Mouse (Mus musculus) layer of hippocampus, adult 9-10 months (tissue): ENCODE measurements around the gene Cdc42.

ENCODE experiments used
- DNase-seq: peaks from one replicate; pipeline ENCODE4 v3.0.0; 2022; ENCODE audit warnings: low spot score

Cdc42 gene

DNA sequence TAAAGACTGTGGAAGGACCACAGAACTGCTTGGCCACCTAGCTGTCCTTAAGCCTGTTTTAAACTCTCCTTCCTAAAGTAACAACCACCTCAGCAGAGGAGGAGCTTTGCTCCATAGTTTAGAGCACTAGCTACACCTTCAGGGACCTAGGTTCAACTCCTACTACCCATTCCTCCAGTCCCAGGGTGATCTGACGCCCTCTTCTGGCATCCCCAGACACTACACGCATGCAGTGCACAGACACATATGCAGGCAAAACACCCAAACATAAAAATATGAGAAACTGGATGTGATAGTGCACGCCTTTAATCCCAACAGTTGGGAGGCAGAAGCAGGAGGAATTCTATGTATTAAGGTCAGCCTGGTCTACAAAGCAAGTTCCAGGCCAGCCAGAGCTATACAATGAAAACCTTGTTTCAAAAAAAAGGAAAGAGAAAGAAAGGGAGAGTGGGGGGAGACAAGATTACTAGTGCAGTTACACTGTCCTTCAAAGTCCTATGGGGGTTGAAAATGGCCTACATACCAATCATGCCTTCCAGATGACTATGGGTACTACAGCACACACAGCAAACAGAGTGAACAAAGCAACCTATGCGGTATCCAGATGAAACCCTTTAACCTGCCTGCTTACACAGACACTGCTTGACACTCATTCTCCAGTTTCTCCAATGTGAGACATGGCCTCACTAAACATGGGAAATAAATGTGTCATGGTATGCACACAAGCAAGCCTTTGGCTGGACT is 41.3 kb downstream of the Cdc42 start:
- DNase-seq: no peak

DNA sequence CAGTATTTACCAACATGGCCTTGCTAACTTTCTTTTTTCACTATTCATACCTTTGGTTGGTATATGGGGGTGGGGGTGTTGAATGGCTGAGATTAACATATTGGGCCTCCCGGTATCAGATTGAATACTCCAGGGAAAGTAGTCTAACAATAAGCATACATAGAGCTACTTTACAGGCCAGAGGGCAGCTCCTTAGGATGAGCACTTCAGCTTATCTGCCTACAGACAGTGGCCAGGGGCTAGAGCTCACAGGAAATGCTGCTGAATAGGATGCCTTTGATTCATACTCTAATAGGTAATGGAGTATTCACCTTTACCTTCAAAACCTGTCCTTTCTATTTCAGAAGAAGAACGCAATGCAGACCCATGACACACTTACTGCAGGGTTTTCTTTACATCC is 42.5 kb downstream of the Cdc42 start:
- no peak for DNase-seq

- no peak for DNase-seq
Observed at GRCm38 (mm10) chr4:137314561-137314960, 43.0 kb downstream of the Cdc42 start.

- no peak for DNase-seq
Observed at GRCm38 (mm10) chr4:137313511-137313910, 44.0 kb downstream of the Cdc42 start.

DNA sequence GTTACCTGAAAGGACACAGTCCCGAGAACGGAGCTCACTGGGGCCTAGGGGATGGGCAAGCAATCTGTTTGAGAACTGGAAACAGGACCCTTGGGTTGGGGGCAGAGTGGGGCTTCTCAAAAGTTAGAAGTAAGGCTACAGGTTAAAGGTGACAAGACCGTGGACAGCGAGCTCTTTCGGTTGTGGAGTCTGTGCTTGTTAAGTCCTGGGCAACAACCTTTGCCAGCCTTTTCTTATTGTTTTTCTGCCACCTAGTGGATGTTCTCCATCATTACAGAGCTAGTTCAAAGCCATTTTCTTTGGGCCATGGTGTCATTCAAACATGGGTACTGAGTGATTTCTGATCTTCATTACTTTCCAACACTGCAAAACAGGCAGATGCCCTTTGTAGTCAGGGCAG is 49.1 kb downstream of the Cdc42 start:
- DNase-seq: no peak

- DNase-seq: no peak
Observed at GRCm38 (mm10) chr4:137306991-137307706, 50.4 kb downstream of the Cdc42 start.

- no peak for DNase-seq
Observed at GRCm38 (mm10) chr4:137306577-137306888, 51.0 kb downstream of the Cdc42 start.

DNA sequence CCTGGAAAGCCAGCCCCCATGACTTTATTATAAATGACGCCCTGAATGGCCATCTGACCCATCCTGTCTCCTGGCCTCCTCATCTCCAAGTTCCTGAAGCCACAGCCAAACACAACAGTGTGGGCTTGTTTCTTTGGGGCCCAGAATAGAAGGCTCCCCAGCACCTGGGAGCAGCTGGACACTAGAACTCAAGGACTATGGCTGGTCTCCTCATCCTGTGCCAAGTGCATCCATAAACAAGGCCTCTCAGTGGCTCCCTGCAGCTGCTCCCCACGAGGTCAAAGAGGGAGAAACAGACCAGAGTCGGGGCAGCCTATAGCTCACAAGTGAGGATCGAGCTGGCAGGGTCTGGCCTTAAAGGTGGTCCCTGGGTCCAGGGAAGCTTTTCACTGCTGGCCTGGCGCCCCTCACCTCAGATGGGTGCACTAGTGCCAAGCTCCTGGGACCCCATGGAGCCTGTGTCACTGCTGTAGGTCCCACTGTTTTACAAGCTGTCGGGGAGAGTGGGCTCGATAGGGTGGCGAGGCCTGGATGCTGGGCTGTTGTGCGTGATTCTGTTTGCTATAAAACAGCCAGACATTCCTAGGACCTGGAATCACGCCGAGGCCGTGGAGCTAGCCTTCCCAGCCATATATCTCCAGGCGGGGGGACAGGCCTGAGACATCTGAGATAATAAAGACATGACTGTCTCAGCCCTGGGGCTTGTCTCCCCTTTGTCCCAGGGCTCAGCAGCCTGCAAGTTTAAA is 51.5 kb downstream of the Cdc42 start:
- no peak for DNase-seq

DNA sequence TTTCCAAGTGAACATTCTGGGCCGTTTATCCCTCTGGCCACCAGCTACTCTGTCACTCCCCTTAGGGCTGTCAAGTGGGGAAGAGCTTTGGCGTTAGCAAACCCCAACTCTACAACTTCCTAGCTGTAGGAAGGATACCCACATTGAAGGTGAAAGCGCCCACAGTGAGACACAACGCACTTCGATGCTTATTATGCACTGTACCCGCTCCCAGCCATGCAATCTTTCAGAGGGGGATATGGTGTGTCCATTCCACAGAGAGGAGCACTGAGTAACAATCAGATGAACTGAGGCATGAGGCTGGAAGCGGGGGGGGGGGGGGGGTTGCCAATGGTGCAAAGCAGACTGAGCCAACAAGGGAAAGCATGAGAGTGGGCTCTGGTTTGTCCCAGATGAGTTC is 52.5 kb downstream of the Cdc42 start:
- no peak for DNase-seq

DNA sequence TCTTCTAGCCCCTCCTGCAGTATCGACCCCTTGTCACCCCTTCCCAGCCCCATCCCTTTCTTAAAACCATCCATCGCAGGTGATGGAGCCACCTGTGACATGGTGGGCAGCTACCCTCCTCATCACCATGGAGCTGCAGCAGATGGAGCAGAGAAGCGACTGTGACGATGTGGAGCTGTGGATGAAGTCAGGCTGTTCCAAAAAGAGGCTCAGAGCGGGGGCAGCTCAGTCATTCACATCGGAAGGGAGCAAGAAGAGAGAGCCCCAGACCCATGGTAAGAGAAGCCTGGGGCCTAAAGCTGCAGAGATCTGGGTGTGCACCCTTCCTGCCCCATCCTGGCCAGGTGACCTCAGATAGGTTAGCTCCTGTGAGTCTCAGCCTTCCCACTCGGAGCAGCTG is 53.4 kb downstream of the Cdc42 start:
- DNase-seq: no peak

- no peak for DNase-seq
Observed at GRCm38 (mm10) chr4:137301635-137302034, 55.9 kb downstream of the Cdc42 start.

GRCm38 (mm10) chr4:137300227-137300626 is 57.3 kb downstream of the Cdc42 start:
- no peak for DNase-seq

- DNase-seq: no peak
Observed at GRCm38 (mm10) chr4:137298406-137298805, 59.1 kb downstream of the Cdc42 start.

- no peak for DNase-seq
Observed at GRCm38 (mm10) chr4:137297611-137298010, 59.9 kb downstream of the Cdc42 start.

DNA sequence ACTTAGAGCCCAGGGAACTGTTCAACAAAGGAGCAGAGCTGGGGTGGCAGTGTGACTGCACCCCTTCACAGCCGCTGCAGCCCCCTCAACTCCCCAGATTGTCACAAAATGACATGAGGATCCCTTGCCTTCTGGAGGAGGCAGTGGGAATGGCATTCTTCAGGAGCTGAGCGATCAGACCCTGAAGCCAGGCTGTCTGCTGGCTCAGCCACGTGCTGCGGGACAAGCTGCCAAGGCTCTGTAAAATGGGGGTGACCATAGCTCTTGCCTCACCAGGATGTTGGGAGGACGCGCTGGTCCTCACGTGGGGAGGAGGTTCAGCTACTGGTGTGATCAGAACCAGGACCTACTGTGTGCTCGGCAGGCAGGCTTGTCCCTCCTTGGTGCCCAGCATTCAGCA is 62.6 kb downstream of the Cdc42 start:
- no peak for DNase-seq

GRCm38 (mm10) chr4:137294474-137294873 is 63.0 kb downstream of the Cdc42 start:
- no peak for DNase-seq

DNA sequence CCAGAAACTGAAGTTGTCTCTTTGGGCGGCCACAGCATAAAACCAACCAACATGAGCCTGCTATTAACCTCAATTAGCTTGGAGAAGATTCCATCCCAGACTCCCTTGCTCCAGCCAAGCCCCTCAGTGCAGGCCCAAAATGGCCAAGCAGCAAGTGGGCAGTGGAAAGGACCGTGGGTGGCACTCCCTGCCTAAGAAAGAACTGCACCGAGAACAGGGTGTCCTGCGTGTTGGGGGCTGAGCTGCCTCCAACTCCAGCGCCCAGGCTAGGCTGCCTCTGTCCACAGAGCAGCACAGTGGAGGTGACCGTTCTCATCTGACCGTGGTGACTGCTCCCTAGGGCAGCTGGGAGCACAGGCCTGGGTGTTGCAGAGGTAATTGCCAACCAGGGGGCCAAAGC is 63.5 kb downstream of the Cdc42 start:
- DNase-seq: no peak

DNA sequence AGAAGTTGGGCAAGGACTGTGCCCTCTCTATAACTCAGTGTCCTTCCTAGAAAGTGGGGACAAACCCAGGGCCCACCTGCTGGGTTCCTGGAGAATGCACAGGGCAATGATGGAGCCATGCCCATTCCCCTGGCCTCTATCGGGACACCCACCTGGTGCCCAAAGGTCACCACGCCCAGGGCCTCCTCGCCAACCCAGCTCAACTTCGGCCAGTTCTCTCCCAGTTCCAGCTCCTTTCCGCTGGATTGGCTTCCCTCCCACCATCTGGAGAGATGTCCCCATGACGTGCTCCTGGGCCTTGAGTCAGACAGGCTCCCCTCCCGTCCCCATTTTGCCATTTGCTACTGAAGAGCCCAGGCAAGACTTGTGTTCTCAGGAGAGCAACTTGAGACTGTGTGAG is 64.9 kb downstream of the Cdc42 start:
- DNase-seq: no peak

GRCm38 (mm10) chr4:137290250-137290649 is 67.3 kb downstream of the Cdc42 start:
- no peak for DNase-seq

GRCm38 (mm10) chr4:137289701-137290100 is 67.8 kb downstream of the Cdc42 start:
- DNase-seq: no peak

DNA sequence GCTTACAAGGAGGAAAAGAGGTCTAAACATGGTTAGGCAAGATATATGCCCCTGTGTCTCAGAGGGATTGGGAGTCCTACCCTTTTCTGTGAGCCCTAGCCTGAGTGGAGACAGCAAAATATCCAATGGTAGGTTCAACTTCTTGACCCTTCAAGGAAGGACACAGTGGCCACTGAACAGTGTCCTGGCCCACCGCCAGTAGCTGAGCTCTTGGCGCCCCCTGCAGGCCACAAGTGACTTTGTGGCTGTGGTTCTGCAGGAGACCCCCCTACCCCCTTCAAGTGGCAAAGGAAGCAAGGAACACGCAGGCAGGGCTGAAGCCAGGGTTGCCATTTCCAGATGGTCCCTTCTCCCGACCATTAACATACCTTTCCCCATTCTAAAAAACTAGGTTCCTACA is 69.7 kb downstream of the Cdc42 start:
- no peak for DNase-seq

GRCm38 (mm10) chr4:137287206-137287605 is 70.3 kb downstream of the Cdc42 start:
- no peak for DNase-seq

DNA sequence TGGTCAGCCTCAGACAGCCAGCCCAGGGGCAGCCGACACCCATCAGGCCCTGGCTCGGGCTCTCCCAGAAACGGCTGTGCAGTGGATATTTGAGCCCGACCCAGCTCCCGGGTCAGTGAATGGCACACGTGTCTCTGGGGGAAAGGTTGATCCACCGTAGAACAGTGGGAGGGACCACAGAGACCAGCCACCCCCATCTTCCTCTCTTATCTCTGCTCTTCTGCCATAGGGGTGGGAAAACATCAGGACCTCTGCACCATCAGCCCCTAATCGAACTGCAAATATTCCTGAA is 70.9 kb downstream of the Cdc42 start:
- no peak for DNase-seq
